Mouse (Mus musculus) adrenal gland, postnatal 14 days (tissue): Measurements from ENCODE around the gene 1700003F12Rik. TPM values are rescaled to one million over a fixed set of nuclear protein-coding genes. Genes with fewer than 3 reads are reported as not detected.

Source experiments
- DNase-seq: peaks from one replicate; pipeline ENCODE4 v3.0.0; 2021; ENCODE audit warnings: mixed read lengths
- long read RNA-seq, 2 experiments: library from polyadenylated mRNA; stranded (forward); transcript quantifications; one replicate each; pipeline ENCODE4 v2.0.0; 2021
- total RNA-seq: library from RNA; stranded (reverse); gene quantifications from 2 replicates; pipeline ENCODE4 v1.2.3, GENCODE M21; 2021

The 1700003F12Rik gene
- 0.56 TPM in 1 of 2 replicates, not detected in the other for total RNA-seq
- long read RNA-seq, experiment 1, result 0 reads
- long read RNA-seq, experiment 2, result 0 reads

DNA sequence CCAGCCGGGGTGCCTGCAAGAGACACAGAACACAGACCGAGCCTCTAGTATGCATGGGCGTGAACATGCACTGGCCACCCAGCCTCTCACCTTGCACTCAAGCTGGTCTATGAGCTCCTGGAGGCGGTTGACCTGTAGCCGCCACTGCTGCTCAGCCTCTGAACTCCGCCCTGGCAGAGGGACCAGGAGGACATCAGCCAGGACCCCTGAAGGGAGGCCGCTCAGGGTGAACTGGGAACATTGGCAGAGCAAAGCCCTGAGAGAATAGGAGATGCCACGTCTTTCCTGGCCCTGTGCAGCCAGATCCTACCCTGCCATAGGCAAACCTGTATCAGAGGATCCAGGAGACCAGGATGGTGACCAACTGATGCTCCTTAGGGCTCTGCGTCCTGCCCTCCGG, at the start of gene 1700003F12Rik:
Gene 1700003F12Rik, plus strand, starts transcription at position 375 of the 400 bp plus-strand sequence.
- DNase-seq, result no peak

DNA sequence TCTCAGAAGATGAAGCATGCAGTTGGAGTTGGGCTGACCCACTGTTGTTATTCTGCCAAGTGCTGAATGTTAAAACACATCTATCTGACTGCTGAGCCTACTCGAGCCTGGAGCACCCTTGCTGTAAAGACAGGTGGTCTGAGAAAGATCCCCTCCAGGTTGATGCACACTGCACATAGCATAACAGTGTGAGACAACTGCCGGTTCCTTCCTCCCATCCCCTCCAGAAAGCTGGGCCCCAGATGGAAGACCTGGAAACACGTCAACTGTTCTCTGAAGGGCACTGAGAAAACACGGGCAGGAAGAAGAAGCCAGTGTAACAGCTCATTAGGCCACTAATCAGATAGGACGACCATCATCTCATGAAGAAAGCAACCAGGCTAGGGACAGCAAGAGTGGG, 48.3 kb upstream of the 1700003F12Rik start:
- DNase-seq, result no peak

DNA sequence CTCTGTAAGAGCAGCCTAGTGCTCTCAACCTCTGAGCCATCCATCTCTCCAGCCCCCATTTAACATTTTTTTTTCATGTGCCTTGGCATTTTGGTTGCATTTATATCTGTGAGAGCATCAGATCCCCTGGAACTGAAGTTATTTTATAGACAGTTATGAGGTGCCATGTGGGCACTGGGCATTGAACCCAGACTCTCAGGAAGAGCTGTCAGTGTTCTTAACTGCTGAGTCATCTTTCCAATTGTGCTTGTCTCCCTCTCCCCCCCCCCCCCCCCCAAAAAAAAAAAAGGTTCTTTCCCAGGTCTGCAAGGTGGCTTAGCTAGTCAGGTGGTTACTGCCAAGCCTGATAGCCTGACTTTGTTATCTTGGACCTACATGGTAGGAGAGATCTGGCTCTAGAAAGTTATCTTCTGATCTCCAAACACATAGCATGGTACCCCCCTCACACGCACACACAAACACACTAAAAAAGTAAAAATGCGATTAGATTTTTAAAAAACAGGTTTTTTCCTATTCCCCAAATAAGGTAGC, 47.1 kb upstream of the 1700003F12Rik start:
- DNase-seq, result no peak

DNA sequence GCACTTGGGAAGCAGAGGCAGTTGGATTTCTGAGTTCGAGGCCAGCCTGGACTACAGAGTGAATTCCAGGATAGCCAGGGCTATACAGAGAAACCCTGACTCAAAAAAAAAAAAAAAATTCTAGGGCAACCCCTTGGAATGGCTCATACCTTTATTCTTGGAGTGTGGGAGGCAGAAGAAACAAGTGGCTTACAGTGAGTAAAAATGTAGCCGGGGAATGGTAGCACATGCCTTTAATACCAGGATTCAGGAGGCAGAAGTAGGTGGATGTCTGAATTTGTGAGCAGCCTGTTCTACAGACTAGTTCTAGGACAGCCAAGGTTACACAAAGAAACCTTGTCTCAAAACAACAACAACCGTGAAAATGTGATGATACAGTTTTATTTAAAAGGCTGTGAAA, 46.1 kb upstream of the 1700003F12Rik start:
- DNase-seq, result no peak

DNA sequence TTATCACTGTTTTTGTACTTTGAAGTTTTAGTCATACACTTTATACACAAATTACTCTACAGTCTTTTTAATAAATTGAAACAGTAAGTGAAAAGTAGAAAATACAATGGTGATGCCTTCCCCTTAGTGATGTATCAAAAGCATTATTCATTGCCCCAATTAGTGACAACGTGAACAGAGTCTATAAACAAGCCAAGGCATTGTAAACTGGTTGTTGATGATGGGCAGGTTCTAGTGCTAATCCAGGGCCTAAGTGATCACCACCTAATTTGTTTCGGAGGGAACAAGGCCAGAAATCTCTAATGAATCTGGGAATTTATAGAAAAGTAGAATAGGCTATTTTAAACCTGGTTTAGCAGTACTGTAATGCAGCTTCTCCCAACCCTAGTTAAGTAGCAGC, 39.8 kb upstream of the 1700003F12Rik start:
- DNase-seq, result no peak

DNA sequence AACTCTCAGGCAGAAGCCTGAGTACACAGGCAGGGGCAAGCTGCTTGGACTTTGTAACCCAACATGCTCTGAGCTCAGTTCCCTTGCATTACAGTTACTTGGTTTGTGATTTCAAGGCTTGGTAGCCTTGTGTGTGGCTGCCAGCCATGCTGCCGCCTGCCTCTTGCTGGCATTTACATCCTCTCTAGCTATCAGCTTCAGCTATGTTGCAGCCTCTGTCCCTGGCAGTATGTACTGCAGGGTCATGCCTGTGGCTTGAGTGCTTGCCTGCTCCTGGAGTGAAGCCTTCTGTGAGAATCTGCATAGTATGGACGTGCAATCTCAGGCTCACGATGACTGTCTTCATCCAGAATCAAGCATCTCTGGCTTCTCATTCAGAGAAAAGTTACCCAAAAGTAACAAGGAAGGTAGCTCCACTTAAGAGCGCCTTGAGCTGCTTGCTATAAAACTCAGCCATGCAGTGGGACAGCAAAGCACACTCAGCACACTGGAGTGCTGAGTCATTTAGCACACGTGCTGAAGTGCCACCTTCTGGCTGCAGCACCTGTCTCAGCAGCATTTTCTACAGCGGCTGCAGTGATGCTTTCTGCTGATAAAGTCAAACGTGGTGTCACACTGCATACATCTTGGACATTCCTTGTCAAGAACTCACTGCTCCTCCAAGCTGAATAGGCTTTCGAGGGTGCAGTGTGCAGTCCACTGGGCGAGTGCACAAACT, 39.2 kb upstream of the 1700003F12Rik start:
- peak; percentile 24 for DNase-seq

DNA sequence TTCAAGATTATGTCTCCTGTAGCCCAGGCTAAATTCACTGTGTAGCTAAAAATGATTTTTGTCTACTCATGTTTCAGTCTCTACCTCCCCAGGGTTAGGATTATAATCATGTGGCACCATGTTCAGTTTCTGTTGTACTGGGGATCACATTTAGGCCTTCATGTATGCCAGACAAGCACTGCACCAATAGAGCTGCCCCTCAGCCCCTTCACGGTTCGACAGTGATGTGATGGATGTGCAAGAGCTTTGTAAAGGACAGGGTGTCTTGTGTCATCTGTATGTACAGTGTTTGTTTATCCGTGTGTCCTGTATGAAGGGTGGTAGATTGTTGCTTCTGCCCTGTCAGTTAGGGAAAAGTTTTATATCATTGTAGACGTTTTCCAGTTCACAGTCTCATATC, 38.4 kb upstream of the 1700003F12Rik start:
- DNase-seq, result no peak

DNA sequence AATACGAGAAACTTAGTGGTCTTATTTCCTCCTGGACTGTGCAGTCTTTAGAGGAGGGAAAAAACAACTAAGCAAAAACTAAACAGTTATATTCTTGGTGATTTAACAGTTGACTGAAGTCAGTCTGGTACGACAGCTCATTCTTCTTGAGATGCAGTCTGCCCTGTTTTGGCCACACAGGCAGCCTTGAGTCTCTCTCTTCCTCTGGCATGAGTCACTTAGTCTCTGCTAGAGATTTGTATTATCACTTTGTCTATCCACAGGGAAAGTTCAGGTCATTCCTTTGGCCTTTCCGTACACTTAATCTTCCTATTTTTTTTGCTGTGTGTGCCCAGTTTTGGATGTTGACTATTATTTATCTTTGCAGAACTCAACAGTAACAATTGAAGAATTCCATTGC, 36.7 kb upstream of the 1700003F12Rik start:
- peak; percentile 43 for DNase-seq

DNA sequence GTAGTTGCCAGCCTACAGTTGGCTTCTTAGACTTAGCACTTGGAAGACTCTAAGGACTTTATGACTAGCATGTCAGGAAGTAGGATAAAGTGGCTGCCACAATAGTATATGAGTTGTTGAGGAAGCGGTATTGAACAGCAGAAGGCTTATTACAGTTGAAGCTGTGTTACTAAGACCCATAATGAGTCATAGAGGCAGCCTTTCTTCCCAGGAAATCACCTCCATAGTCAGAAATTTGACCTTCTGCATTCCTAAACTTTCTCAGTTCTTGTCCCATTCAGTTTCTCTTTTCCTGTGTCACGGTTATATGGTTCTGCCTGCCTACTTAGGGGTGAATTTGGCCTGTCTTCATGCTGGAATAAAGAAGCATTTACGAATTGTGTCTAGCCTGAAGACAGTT, 29.9 kb upstream of the 1700003F12Rik start:
- no peak for DNase-seq

DNA sequence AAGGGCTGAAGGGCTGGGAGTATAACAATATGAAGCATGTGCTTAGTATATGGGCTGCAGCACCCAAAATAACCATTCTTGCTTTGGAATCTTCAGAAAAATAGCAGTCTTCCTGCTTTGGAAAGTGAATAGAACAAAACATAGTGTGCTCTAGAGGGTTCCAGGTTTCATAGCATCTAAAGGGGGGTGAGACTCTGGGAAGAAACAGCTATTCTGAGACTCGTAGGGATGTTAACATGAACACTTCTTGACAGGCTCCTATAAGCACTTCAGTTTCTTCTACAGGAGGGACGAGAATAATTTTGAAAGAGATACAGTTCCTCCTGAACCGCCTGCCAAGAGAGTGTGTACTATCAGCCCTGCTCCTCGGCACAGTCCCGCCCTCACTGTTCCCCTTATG, 29.5 kb upstream of the 1700003F12Rik start:
- no peak for DNase-seq

DNA sequence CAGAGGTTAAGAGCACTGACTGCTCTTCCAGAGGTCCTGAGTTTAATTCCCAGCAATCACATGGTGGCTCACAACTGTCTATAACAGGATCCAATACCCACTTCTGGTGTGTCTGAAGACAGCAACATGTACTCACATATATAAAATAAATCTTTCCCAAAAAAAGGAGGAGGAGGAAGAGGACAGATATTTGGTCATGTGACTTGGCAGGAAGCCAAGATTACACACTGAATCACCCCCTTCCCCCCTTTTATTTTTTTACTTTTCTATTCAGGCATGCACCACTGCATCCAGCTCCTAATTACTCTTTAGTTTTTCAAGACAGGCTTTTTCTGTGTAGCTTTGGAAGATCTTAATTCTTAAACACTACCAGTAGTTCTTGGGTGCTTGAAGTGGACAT, 25.4 kb upstream of the 1700003F12Rik start:
- DNase-seq, result no peak

DNA sequence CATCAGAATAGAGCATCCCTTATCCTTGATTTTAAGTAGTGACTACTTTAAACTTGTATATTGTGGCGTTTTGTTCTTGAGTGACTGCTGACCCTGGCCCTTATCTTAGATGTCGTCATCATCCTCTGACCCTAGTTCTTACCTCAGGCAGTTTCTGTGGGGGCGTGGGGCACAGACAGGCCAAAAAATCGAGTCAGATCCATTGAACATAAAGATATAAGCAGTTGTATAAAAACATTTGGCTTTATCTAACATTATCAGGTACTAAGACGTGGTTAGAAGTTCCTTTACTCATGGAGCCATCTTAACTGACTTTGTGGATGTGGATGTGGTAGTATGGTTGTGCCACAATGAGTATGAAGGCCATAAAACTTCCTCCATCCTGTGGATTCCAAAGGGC, 24.6 kb upstream of the 1700003F12Rik start:
- DNase-seq, result no peak

DNA sequence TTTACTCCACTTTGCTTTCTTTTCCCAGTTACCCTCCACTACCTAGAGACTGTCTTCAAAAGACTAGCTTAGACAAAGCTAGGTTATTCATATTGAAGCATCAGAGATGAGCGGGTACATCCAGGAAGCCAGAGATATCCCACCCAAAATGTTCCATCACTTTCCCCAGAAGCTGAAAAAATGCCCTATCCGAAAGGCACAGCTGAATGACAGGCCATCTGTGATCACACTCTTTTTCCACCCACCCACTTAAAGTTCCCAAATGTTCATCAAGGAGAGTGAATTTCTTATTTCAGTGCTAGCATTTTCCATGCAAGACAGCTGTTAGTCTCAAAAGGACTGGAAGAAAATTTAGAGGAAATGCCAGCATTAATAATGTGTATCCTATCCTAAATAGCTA, 21.6 kb upstream of the 1700003F12Rik start:
- DNase-seq, result no peak

DNA sequence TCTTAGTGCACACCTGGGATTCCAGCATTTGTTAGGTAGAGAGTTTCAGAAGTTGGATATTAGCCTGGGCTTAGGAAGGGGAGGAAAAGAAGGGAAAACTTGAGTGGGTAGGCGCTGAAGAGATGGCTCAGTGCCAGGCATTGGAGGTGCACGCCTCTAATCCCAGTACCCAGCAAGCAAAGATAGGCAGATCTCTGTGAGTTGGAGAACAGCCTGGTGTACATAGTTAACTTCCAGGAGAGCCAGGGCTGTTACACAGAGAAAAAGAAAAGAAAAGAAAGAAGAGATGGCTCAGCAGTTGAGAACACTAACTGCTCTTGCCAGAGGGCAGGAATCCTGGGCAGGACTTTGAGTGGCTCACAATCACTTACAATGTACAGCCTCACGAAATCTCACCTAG, 20.4 kb upstream of the 1700003F12Rik start:
- no peak for DNase-seq

DNA sequence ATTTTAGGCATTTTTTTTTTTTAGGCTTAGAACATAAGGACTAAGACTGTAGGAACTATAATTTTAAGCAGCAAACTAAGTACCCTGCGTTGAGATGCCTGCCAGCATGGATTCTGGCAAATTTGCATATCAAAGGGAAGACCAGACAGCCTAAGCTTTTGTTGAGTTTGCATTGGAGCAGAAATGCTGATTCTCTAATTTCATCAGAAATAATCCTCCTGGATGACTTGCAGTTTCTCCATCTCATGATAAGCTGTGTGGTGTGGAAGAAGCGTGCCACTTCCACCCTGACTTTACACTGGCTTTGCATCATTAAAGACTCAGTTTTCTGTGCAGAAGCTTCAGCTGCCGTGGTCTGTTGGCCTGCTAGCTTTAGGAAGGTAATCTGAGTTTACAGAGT, 14.0 kb upstream of the 1700003F12Rik start:
- DNase-seq, result no peak

DNA sequence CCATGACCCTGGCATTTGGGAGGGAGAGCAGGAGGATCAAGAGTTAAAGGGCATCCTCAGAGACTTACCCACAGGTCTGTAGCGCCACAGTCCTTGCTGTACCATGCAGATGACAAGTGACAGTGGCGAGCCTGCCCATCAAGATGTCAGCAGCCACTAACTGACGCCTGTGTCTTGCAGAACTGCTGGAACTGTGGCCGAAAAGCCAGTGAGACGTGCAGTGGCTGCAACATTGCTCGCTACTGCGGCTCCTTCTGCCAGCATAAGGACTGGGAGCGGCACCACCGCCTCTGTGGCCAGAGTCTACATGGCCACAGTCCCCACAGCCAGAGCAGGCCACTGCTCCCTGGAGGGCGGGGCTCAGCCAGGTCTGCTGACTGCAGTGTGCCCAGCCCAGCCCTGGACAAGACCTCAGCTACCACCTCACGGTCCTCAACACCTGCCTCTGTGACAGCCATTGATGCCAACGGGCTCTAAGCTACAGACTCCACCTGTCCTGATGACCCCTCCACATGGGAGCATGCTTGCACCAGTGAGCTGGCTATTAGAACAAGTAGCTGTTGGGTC, 12.1 kb upstream of the 1700003F12Rik start:
- DNase-seq, result no peak

DNA sequence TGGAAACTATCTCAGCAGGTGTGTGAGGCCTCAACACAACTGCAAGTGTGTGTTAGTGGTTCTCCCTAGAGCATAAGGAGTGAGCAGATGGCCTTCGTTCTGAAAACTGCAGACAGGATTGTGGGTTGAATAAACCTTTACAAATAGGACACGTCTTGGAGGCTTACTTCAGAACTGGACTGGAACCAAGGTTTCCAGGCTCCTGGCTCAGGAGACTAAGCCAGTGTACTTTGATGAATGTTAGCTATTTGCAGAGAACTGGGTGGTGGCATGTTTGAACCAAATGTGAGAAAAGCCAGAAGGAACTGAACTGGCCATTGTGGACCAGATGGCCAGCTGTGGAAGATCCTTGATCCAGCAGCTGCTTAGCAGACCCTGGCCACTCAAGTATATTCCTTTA, 8.6 kb upstream of the 1700003F12Rik start:
- DNase-seq, result no peak

DNA sequence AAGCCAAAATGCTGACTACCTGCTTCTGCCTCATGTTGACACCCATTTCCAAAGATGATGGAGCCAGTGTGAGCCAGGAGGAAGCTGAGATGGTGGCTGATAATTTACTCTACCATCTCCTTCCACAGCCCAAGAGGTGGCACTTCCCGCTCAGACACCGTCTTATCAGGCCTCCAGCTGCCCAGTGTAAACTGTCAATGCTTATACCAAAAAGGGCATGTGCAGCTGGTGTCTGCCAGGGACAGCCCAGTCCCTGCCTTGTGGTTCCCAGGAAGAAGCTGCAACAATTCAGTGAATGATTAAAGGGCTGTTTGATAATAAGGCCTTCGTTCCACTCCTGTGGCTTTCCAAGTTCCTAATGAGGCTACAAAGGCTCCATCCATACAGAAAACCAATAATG, 8.2 kb upstream of the 1700003F12Rik start:
- DNase-seq, result no peak

DNA sequence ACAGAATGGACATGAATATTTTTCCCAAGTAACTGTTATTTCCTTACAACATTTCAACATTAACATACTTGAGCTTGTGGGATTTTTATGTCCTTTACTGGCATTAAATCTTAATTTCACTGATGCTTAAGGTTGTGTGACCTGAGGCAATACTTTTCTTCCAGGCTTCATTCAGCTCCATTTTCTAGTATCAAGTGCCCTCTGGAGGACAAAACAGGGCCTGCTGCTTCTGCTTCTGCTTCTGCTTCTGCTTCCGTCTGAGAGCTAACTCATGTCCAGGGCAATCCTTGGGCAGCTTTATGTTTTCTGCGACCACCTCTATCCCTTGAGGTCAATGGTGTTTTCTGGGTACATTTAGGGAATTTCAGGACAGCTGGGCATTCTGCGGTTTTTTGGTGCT, 7.2 kb upstream of the 1700003F12Rik start:
- DNase-seq, result peak; percentile 61

DNA sequence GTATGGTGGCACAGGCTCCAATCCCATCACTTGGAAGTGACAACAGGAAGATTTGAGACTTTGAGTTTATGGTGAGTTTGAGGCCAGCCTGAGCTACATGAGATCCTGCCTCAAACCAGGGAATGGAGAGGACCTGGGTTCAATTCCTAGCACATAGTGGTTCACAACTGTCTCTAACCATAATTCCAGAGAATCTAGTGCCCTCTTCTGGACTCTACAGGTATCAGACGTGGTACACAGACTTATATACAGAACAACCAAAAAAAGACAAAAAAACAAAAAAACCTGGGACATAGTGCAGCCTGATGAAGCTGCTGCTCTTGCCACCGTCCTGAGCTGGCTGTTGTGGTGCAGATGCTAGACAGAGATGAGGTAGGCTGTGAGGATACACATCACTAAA, 5.3 kb upstream of the 1700003F12Rik start:
- DNase-seq, result no peak

DNA sequence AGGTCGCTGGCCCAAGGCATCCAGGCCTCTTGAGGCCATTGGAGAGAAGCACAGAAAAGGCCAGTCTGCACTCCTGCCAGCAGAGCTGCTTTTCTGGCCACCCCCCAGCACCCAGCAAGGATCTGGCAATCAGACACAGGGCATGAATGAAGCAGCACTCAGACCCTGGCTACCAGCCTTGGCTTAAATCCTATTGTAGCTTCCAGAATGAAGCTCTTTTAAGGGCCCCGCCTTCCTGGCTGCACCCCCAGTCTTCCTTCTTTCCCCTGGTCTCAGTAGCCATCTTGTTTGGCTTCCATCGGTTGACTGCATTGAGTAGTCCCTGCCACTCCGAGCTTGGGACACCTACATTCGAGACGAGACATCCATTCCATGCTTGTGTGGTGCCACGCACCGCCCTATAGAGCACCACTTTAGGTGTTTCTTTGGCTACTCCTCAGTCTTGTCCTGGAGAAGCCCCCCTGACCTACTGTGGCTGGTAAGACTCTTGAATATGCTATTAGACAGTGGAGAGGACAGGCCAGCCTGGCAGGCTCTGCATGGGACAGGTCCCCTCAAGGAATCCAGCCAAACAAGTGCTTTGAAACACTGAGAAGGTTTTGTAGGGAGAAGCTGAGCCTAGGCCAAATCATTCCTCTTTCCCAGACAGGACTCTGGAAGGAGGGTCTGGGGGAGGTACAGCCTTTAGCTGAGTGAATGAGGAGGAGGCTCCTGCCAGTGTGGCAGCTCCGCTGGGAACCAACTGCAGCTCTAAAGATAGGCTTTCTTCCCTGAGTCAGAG, 3.1 kb upstream of the 1700003F12Rik start:
- DNase-seq, result peak; percentile 71

DNA sequence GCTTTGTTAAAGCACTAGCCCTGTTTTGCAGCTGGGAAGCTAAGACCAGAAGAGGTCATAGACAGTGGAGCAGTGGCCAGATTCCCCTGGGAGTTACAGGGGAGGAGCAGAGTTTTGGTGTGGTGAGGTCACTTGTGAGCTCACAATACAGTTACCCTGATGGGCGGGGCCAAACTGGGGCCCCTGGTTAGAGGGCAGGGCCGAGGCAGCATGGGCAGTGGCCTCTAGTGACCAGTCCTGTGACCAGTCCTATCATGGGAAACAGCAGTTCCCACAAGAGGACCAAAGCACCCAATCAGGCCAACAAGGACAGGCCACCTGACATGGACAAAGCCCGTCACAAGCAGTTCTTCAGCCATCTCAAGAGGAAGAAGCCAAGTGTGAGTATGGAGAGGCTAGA, 1.8 kb downstream of the 1700003F12Rik start:
- peak; percentile 65 for DNase-seq
